Mouse (Mus musculus) monocyte, adult 59 days (primary cell): Measurements from ENCODE around the gene Cdk2. TPM values are rescaled to one million over a fixed set of nuclear protein-coding genes. Genes with fewer than 3 reads are reported as not detected.

ENCODE experiments used
- total RNA-seq, 2 experiments: library from RNA; stranded (reverse); gene quantifications; one replicate each; pipeline ENCODE4 v1.2.4; 2023

Gene Cdk2
- total RNA-seq: 10 to 100 TPM; 34.9 to 37.9 TPM

GRCm38 (mm10) chr10:128704491-128705316 lies at the start of gene Cdk2:
TSS of gene Cdk2 (minus strand) at chr10:128705031.

DNA sequence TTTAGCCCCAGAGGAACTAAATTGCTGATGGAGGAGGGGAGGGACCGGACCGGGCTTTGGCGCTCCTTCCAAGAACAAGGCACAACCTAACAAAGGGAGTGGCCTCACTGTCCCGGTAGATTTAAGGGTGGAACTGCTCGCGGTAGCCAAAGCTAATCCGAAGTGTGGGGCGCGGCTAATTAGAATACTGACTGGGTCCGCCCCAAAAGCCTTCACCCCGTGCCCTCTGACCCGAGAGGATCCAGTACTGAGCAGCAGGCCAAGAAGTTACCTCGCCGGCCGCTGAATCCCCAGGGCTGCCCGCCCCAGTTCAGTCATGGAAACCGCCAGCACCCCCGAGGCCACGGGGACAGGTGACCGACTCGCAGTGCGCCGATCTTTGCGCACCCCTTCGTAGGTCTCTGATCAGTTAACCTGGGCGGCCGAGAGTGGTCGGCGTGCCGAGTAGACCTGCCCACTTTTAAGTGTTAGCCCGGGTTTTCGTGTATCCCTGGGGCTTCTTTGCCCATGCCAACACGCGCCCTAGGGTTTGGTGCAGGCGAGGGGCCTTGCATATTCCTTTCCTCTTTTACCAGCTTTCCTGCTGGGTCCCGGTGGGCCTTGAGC lies 42.9 kb upstream of the Cdk2 start, which contains the start of gene Pym1:
Pym1 (plus strand) TSS at position 244 of the 606 bp plus-strand sequence.

GRCm38 (mm10) chr10:128744680-128745601 lies 40.1 kb upstream of the Cdk2 start, which contains the start of gene Dgka:
TSS of gene Dgka (minus strand) at chr10:128744855.

DNA sequence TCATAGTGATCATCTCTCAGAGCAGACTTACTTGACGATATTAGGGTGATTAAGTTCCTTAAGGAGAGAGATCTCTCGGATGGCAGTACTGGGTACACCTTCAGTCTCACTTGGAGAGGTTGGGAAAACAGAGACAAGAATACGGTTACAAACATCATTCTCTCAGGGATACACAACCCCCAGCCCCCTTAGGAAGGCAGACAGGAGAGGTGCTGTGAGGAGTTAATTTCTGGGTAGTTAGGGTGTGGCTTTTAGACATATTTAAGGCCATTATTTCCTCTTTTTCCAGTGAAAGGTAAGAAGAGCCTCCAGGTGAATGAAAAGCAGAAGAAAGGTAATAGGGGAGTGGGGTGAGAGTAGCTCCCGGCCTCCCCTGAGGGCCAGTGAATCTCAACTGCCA lies 936 bp downstream of the Cdk2 start, which contains the start of gene Pmel:
Pmel (plus strand) TSS at position 301 of the 400 bp plus-strand sequence.

DNA sequence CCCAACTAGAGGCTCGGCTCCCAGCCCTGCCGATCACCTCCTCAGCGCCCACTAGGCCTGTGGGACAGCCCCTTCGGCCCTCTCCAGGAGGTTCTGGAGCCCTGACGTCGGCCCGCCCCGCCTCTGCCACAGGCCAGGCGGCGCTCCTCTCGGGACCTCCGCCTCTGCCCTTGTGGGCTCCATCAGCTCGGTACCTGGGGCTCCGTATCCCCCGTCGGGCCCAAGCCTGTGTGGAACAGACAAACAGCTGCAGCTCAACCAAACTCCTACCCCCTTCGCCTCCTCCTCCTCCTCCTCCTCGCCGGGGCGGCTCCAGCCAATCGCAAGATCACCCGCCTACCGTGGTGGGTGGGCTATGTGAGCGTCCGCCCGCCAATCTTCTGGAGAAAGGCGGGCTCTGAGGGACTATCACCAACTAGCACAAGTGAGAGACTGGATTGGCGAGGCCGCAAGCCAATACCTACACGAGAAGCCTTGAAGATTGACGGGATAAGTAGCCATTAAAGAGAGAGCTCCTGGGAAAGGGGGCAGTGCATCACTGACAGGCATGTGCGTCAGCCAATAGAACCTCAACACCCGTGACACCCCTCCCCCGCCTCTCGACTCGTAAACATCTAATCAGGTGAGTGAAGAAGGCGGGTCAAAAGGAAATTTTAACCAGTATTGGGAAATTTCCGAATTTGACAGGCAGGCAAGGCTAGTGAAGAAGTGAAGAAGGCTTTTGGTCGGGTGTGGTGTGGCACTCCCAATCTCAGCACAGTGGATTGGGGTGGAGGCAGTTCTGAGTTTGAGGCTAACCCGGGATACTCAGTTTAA lies 8.6 kb downstream of the Cdk2 start, which contains the start of gene Rab5b:
Rab5b (minus strand) TSS at position 273 of the 816 bp plus-strand sequence.

GRCm38 (mm10) chr10:128673763-128674468 lies 30.9 kb downstream of the Cdk2 start, which contains the start of gene Suox:
TSS of gene Suox (minus strand) at chr10:128674073.

Other genes starting within 250 kb of the Cdk2 start
- 100 to 1,000 TPM; 111 to 131 TPM for gene Smarcc2, start 245.8 kb downstream of the Cdk2 start, total RNA-seq
- 100 to 1,000 TPM; 761 to 845 TPM for gene Myl6, start 210.9 kb downstream of the Cdk2 start, total RNA-seq
- gene Myl6b, start 206.3 kb downstream of the Cdk2 start, total RNA-seq: 1 to 10 TPM in 1 of 2 experiments, under 1 TPM in 1; 0.52 to 1.3 TPM
- 100 to 1,000 TPM; 138 to 156 TPM for gene Esyt1, start 179.2 kb downstream of the Cdk2 start, total RNA-seq
- gene Zc3h10, start 157.3 kb downstream of the Cdk2 start, total RNA-seq: 10 to 100 TPM; 39.5 to 40.5 TPM
- gene Rpl41, start 155.7 kb downstream of the Cdk2 start, total RNA-seq: 1,000 to 10,000 TPM; 2,671 to 2,681 TPM
- gene Pa2g4, start 139.0 kb downstream of the Cdk2 start, total RNA-seq: 10 to 100 TPM; 39.1 to 41.6 TPM
- gene Erbb3, start 115.4 kb downstream of the Cdk2 start, total RNA-seq: 1 to 10 TPM; 1.7 TPM
- 100 to 1,000 TPM; 780 to 995 TPM for gene Rps26, start 78.3 kb downstream of the Cdk2 start, total RNA-seq
- under 1 TPM in 1 of 2 experiments, not detected in 1; 0.16 TPM for gene Ikzf4, start 59.0 kb downstream of the Cdk2 start, total RNA-seq
- gene Suox, start 31.0 kb downstream of the Cdk2 start, total RNA-seq: 1 to 10 TPM; 2.9 to 4.4 TPM
- gene Rab5b, start 8.8 kb downstream of the Cdk2 start, total RNA-seq: 10 to 100 TPM; 87.5 to 89.5 TPM
- gene Pmel, start 836 bp downstream of the Cdk2 start, total RNA-seq: under 1 TPM; 0.37 to 0.49 TPM
- gene Dgka, start 39.8 kb upstream of the Cdk2 start, total RNA-seq: 10 to 100 TPM; 49.5 to 55.2 TPM
- 10 to 100 TPM; 20.3 to 22.7 TPM for gene Pym1, start 42.9 kb upstream of the Cdk2 start, total RNA-seq
- gene Mmp19, start 85.9 kb upstream of the Cdk2 start, total RNA-seq: 10 to 100 TPM in 1 of 2 experiments, 1 to 10 TPM in 1; 9.8 to 18.0 TPM
- 10 to 100 TPM; 63.2 to 69.8 TPM for gene Dnajc14, start 99.0 kb upstream of the Cdk2 start, total RNA-seq
- 10 to 100 TPM; 10.8 to 11.1 TPM for gene Tmem198b, start 99.3 kb upstream of the Cdk2 start, total RNA-seq
- gene Sarnp, start 112.3 kb upstream of the Cdk2 start, total RNA-seq: 10 to 100 TPM; 40.5 to 49.9 TPM
- 10 to 100 TPM; 30.9 to 41.1 TPM for gene Ormdl2, start 116.6 kb upstream of the Cdk2 start, total RNA-seq
- gene Gdf11, start 186.7 kb upstream of the Cdk2 start, total RNA-seq: under 1 TPM; 0.43 to 0.50 TPM
- gene Cd63, start 196.0 kb upstream of the Cdk2 start, total RNA-seq: 1 to 10 TPM; 3.9 to 5.2 TPM
- 1 to 10 TPM; 4.9 to 5.2 TPM for gene Rdh5, start 217.9 kb upstream of the Cdk2 start, total RNA-seq
- gene Bloc1s1, start 219.0 kb upstream of the Cdk2 start, total RNA-seq: 100 to 1,000 TPM in 1 of 2 experiments, 10 to 100 TPM in 1; 85.1 to 109 TPM
- gene Itga7, start 228.8 kb upstream of the Cdk2 start, total RNA-seq: not detected